Mouse (Mus musculus) left cerebral cortex, postnatal 14 days (tissue): ENCODE measurements around the gene Tspan9. TPM values are rescaled to one million over a fixed set of nuclear protein-coding genes. Genes with fewer than 3 reads are reported as not detected.
A peak's percentile ranks its signal among the peaks of the same experiment; 100 is the strongest.

ENCODE experiments used
- DNase-seq, 2 experiments: peaks; one replicate each; pipeline ENCODE4 v3.0.0; 2021 to 2022; ENCODE audit warnings: low spot score in 2 of 2, mixed read lengths in 1 of 2
- intact Hi-C: fragments of 180-260 bp; cut with DNase I; formaldehyde crosslinking; loops from one replicate; pipeline ENCODE4 v1.15.1; 2025
- long read RNA-seq, 2 experiments: library from polyadenylated mRNA; stranded (forward); transcript quantifications; one replicate each; pipeline ENCODE4 v2.0.0; 2021
- total RNA-seq, 2 experiments: library from RNA; stranded (reverse); gene quantifications; 2 replicates each; pipeline ENCODE4 v1.2.3; 2021

Tspan9 gene
- 10 to 100 TPM; 71.3 to 77.5 TPM for total RNA-seq
- long read RNA-seq, experiment 1, transcript Tspan9-201 (9 exons, 1,405 nt) = major isoform, 6 of 115 reads
- long read RNA-seq, experiment 1, partial matches to known transcripts = 9 of 115 reads
- long read RNA-seq, experiment 1, other reads (novel, unspliced or antisense) = 100 of 115 reads
- long read RNA-seq, experiment 2, partial matches to known transcripts = 8 of 97 reads
- long read RNA-seq, experiment 2, other reads (novel, unspliced or antisense) = 86 of 97 reads

DNA sequence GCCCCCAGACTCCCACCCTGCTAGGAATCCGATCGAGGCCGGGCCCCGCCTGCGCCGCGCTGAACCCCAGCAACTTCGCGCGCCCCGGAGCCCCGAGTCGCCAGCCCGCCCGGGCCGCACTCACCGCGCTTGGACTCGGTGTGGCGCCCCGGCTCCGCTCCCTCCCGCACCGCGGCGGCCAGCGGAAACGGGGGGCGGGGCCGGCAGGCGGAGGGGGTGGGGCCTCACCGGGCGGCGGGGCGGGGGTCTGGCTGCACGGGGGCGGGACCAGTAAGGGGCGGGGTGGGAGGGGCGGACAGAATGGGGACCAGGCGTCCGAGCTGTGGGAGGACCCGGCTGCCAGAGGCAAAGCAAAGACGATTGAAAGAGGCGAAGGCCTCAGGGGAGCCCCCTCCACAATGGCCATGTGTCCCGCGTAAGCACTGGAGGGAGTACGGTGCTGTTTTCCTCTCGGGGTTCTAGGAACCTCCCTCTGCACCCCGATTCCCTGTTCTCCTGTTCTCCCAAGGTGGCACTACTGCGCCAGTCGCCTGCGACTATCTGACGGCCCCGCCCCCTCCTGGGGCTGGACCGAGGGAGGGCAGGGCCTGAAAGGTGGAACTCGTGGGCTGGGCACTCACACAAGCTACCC lies at the start of gene Tspan9:
TSS of gene Tspan9 (minus strand) at position 205 of the 631 bp plus-strand sequence.
- intact Hi-C loops = loop anchor here (2.0 to 10.0 kb wide), 3 partner anchors 46 to 599 kb away; no protein-coding TSS in a partner anchor
- no peak for DNase-seq

- intact Hi-C loops = no loop called here
- no peak for DNase-seq
Observed at GRCm38 (mm10) chr6:128183521-128183920, 40.1 kb upstream of the Tspan9 start.

- no peak for DNase-seq
- intact Hi-C loops = no loop called here
Observed at GRCm38 (mm10) chr6:128181176-128181575, 37.8 kb upstream of the Tspan9 start.

GRCm38 (mm10) chr6:128179651-128180050 lies 36.3 kb upstream of the Tspan9 start:
- intact Hi-C loops = no loop called here
- no peak for DNase-seq

- intact Hi-C loops = no loop called here
- no peak for DNase-seq
Observed at GRCm38 (mm10) chr6:128179247-128179646, 35.9 kb upstream of the Tspan9 start.

DNA sequence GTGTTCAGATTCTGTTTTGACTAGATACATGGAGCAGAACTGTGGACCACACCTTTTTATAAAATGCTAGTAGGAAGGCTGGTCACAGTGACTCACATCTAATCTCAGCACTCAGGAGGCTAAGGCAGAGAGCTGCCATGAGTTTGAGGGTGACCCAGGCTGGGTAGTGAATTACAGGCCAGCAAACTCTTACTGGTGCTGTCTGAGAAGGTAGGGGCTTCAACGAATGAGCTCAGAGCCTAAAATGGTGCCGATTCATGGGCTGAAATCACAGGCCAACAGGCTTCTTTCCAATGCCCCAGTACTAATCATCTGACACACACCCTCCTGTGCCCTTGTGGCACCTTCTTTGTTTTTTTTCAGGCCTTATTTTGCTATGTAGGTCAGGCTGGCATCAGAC lies 35.3 kb upstream of the Tspan9 start:
- no peak for DNase-seq
- intact Hi-C loops = no loop called here

GRCm38 (mm10) chr6:128168785-128169679 lies 25.6 kb upstream of the Tspan9 start:
- intact Hi-C loops = no loop called here
- DNase-seq = peak in 1 of 2 experiments; percentile 36

DNA sequence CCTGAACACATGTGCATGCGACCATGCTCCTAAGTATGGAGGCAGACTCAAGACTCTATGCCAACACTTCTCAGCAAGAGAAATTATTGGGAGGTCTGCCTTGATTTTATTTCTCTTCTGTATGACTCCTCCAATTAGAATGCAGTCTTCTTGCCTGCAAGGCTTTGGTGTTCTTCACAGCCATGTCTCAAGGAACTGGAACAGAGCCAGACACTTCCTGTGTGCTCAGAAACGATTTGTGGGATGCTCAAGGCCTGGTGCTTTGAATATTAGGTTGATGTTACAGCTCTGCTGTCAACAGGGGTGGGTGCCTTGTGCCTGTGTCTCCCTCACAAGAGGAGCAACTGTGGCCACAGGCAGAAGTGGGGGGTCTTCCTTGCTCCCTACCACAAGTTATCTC lies 22.2 kb upstream of the Tspan9 start:
- DNase-seq = peak in 1 of 2 experiments; percentile 53
- intact Hi-C loops = no loop called here

- no peak for DNase-seq
- intact Hi-C loops = no loop called here
Observed at GRCm38 (mm10) chr6:128164632-128165031, 21.2 kb upstream of the Tspan9 start.

DNA sequence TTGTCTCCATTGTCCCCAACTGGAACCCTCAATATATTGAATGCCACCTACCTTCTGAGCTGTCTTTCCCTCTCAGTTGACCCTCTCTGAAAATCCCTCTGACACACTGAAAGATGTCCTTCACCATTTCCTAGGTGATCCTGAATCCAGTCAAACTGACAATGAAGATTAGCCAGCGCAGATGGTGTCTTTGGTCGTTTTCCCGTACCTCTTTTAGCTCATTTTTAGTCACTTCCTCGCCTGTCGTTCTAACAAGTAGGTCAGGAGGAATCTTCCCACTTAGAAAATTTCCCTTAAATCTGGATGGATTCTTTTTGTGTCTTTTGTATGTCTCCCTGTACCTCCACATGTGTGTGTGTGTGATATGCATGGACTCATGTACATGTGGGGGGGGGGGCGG lies 15.7 kb upstream of the Tspan9 start:
- intact Hi-C loops = no loop called here
- peak in 1 of 2 experiments; percentile 70 for DNase-seq

GRCm38 (mm10) chr6:128158031-128158430 lies 14.6 kb upstream of the Tspan9 start:
- no peak for DNase-seq
- intact Hi-C loops = no loop called here

- no peak for DNase-seq
- intact Hi-C loops = no loop called here
Observed at GRCm38 (mm10) chr6:128156476-128156875, 13.1 kb upstream of the Tspan9 start.

- intact Hi-C loops = no loop called here
- DNase-seq = no peak
Observed at GRCm38 (mm10) chr6:128155935-128156334, 12.5 kb upstream of the Tspan9 start.

GRCm38 (mm10) chr6:128145765-128146164 lies 2.4 kb upstream of the Tspan9 start:
- peak; percentile 73 to 75 for DNase-seq
- intact Hi-C loops = loop anchor here (2.0 to 10.0 kb wide), 3 partner anchors 113 to 601 kb away; no protein-coding TSS in a partner anchor

GRCm38 (mm10) chr6:128142369-128143278 lies 770 bp downstream of the Tspan9 start:
- DNase-seq = no peak
- intact Hi-C loops = loop anchor here (5.0 to 10.0 kb wide), 2 partner anchors 45 to 598 kb away; no protein-coding TSS in a partner anchor

GRCm38 (mm10) chr6:128140724-128141123 lies 2.7 kb downstream of the Tspan9 start:
- intact Hi-C loops = loop anchor here (5.0 to 10.0 kb wide), 2 partner anchors 43 to 596 kb away; no protein-coding TSS in a partner anchor
- DNase-seq = no peak

GRCm38 (mm10) chr6:128137855-128138254 lies 5.5 kb downstream of the Tspan9 start:
- DNase-seq = no peak
- intact Hi-C loops = no loop called here

DNA sequence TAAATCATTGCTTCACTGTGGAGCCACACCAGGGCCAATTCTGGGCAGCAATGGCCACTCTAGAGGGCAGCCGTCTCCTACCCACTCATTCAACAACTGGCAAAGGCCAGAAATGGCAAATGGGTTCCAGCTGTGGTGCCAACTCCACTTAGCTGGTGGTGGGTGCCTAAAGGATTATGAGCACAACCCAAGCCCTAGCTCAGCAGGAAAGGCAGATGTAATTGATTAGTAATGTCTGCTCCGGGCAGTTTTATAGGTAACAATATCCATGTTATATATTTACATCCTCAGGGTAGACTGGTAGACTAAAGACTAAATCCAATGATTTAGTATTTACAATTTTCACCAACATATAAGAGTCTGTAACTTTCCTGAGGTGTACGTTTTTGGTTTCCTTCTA lies 6.7 kb downstream of the Tspan9 start:
- intact Hi-C loops = no loop called here
- no peak for DNase-seq

DNA sequence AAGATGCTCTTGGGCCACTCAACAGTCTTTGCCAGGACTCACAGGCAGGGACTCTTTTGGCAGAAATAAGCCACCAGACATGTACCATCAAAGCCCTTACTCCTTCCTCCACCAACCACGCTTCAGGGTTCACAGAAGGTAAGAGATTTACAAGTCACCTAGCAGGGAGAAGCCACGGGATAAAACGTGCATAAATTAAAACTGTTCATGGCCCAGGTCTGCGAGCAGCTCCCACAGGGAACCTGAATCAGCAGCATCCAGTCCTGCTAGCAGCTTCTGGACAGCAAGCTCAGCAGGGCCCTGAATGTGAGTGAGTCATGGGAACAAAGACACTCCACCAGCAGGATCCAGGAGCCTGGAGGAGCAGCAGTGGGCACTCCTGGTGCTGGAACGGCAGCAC lies 7.9 kb downstream of the Tspan9 start:
- DNase-seq = no peak
- intact Hi-C loops = no loop called here
